Mouse (Mus musculus) activated CD4-positive, CD25-positive, alpha-beta regulatory T cell, adult 4 months (primary cell): ENCODE measurements around the gene Lpo. TPM values are rescaled to one million over a fixed set of nuclear protein-coding genes. Genes with fewer than 3 reads are reported as not detected.

ENCODE experiments used
- ATAC-seq: one replicate; pipeline ENCODE4 v1.8.0; 2017
- polyA plus RNA-seq, 2 experiments: library from polyadenylated mRNA; unstranded; fragments of 100-300 nt; shearing (Covaris generic); gene quantifications; one replicate each; pipeline ENCODE4 v1.2.1; 2017

The Lpo gene
- polyA plus RNA-seq, 2 experiments from 2014 or later, result not detected

DNA sequence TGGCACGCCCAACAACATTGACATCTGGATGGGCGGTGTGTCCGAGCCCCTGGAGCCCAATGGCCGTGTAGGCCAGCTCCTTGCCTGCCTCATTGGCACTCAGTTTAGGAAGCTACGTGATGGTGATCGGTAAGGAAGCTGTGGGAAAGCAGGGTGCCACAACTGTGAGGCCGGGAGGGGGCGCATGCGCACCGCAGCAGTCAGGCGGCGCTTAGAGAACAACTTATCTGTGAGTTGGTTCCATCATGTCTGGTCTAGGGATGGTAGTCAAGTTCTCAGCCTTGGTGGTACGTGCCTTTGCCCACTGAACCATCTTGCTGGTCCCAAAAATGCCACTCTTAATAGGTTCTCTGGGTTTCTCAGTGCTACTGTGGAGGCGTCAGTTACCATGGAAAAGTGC lies 25.5 kb downstream of the Lpo start:
- ATAC-seq, result no peak

DNA sequence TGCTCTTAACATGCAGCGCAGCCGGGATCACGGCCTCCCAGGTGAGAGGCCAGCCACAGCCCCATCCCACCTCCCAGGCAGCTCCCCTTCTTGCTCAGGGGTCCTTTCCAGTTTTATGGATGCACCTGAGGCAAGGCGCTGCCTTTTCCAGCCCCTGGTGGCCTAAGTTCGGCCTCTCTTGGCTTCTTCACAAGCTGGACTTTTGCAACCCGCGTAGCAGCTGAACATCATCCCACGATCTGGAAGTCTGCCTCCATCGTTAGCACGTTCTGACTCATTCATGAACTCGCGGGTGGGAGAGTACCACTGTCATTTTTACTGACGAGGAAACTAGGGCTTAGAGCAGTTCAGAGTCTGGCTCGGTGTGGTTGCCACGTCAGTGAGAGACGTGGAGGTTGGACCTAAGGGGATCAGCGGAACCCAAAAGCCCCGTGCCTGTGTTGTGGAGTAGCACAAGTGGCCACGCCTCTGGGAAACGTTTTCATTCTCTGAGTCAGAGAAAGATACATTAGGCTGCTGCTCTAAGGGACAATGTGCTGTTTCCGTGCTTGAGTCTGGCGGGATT lies 26.3 kb downstream of the Lpo start:
- ATAC-seq, result no peak

DNA sequence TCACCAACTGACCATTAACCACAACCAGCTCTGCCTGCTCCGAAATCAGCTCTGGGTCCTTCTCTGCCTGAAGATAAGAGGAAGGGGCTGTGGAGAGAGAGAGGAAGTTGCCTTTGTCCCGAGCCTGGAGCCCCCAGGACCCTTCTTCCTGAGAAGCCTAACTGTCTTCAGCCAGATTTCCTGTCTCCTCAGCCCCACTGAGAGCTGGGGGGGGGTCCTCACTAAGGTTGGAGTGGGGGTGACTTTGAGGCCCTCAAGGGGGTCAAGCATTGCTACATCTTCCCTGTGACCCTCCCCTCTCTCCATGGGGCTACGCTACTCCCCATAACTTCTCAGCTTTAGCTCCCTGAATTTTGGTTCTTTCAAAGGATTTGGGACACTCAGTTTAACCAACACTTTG lies 34.6 kb downstream of the Lpo start, which contains the start of gene Mpo:
Gene Mpo (plus strand): TSS at position 122 of the 400 bp plus-strand sequence.
- ATAC-seq, result no peak

DNA sequence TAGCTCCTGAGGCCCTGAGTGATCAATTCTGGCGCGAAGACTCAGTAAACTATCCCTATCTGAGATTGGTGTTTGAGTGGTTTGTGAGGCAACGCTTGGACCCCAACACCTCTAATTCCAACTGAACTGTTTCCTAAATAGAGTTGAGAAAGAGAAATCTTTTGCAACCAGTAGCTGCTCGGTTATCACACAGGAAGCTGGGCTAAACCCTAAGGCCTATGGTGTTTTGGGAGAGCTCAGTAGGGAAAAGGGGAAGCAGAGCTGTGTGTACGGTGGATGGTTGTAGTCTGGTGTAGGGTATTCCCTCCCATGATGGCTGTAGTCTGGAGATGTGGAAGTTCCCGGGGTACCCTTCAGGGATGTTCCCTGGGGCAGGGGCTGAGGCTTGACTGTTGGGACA lies 38.0 kb downstream of the Lpo start:
- no peak for ATAC-seq

DNA sequence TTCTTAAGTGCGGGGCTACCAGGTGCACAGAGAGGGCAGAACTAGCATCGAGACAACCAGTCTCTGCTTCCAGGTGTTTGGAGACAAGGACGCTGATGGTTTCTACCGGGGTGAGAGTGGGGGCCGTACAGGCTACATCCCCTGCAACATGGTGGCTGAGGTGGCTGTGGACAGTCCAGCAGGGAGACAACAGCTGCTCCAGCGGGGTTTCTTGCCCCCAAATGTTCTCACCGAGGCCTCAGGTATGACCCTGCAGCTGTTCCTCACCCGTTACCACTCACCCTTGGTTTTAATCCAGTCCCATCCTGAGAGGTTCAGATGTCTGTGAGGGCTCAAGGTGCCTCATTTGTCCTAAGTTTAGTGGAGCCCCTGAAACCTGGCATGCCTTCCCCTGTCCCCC lies 48.0 kb downstream of the Lpo start:
- no peak for ATAC-seq

DNA sequence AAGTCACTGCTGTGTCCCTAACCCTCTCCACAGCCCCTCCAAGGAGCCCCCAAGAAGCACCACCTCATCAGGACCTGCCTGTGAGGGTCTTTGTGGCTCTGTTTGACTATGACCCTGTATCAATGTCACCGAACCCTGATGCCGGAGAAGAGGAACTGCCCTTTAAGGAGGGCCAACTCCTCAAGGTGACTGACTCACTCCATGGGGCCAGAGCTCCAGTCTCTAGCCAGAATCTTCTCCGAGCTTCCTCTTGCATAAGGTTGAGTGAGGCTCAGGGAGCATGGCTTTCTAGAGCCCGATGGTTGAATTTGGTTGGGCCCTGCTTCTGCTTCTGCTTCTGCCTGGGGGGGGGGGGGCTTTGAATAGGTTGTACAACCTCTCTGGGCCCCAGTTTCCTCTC lies 48.7 kb downstream of the Lpo start:
- no peak for ATAC-seq

DNA sequence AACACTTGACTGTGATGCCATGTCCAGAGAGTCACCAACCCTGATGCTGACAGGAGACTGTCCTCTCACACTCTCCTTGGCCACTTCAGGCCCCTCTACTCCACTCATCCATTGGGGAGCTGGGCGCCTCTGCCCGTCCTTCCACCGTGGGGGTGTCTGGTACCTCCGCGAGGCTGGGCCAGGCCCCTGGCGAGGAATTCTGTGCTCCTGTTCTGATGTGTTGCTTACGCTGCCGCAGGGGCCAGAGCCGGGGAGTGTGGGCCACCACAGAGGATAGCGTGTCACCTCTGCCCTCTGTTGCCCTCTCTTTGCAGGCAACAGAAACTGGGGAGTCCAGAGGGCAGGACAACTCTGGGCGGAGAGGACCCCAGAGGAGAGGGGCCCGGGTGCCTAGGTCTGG lies 49.2 kb downstream of the Lpo start:
- ATAC-seq, result no peak

DNA sequence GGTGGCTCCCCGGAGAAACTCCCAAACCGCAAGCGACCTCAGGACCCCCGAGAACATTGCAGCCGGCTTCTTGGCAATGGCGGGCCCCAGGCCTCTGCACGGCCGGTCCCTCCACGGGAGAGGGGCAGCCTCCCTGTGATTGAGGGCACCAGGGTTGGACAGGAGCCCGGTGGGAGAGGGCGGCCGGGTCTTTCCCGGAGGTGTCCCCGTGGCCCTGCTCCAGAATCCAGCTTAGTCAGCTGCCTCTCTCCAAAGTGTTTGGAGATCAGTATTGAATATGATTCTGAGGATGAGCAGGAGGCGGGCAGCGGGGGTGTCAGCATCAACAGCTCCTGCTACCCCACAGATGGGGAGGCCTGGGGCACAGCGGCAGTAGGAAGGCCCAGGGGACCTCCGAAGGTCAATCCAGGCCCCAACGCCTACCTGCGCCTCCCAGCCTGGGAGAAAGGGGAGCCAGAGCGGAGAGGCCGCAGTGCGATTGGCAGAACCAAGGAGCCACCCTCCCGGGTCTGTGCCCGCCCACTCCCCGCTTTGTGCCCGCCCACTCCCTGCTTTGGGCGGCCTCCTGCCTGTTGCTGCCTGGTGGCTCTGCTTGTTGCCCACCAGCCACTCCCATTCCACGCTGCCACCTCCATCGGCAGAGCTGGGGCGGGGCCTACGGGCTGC lies 49.9 kb downstream of the Lpo start:
- no peak for ATAC-seq

DNA sequence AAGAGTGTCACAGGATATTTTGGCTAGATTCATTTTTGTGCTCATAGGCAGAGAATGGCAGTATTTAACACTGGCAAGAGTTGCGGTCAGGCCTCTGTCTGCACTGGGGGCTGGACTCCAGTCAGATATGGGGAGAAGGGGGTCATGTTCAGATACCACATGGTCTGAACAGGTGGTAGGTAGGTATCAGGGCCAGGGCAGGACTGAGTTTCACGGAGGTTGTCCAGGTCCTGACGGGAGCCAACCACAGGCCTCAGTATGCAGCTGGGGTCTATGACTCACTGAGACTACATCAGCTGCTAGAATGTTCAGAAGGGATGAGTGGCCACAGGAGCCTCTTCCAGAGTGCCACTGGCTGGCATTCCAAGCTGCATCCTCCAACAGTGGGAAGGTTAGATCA lies 55.7 kb downstream of the Lpo start:
- ATAC-seq, result no peak

DNA sequence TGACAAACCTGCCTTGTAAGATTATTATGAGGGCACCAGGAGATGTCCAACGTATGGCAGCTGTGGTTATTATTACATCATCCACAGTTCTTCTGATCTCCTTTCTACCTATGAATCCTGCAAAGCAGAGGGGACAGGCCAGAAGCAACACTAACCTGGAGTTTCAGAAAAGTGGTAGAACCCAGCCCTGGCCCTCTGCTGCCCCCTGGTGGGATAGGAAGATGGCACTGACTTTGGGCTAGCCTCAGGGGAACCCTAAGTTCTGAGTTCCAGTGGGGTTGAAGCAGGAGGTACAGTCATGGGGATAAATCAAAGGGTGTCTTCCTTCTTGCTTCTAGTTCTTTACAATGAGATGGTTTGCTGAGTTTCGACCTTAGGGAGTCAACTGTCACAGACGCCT lies 57.1 kb downstream of the Lpo start:
- peak; percentile 57 for ATAC-seq

DNA sequence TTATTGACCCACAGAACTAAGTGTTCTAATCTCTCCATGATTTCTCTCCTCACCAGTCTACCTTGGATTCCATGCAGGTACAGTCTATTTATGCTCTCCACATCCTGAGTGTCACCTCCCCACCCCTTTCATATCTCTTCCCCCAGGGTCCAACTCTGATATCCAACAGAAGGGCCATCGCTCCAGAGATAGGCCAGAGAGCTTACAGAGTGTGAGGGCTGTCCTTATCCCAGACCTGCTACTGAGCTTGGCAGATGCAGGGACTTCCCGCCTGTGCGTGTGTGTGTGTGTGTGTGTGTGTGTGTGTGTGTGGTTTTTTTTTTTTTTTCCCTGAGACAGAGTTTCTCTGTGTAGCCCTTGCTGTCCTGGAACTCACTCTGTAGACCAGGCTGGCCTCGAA lies 59.3 kb downstream of the Lpo start:
- no peak for ATAC-seq

DNA sequence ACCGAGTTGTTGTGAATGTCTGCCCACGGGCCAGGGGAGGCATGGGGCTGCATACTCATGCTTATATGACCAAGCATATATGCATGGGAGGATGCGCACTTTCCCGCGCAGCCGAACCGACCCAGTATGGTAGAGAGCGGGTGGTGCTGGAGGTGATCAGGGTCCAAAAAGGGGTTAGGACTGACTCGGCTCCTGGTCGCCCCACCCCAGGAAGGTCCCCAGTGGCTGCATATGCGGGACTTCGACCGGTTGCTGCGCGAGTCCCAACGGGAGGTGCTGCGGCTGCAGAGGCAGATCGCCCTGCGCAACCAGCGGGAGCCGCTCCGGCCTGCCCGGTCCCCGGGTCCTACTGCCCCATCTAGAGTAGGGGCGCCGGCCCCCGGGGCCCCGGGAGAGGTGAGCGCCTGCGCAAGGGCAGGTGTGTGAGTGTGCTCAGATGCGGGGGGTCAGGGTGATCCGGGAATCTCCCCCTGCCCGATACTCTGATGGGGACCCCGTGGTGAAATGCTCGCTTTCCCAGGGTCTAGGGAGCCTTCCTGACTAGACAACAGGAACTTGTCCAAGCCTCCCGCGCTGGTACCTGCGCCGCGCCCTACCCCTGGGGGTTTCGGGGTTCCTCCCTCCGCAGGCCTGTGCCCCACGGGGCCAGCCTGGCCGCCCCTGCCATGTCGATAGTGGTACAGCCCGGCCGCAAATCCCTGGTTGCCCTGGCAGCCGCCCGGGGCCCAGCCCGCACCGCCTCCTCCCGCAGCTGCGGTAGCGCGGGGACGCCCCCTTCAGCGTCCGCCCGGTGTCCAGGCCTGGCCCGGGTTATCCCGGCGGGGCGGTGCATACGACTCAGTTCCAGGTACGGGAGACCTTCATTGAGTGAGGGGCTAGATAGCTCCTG lies 63.9 kb downstream of the Lpo start:
- no peak for ATAC-seq

DNA sequence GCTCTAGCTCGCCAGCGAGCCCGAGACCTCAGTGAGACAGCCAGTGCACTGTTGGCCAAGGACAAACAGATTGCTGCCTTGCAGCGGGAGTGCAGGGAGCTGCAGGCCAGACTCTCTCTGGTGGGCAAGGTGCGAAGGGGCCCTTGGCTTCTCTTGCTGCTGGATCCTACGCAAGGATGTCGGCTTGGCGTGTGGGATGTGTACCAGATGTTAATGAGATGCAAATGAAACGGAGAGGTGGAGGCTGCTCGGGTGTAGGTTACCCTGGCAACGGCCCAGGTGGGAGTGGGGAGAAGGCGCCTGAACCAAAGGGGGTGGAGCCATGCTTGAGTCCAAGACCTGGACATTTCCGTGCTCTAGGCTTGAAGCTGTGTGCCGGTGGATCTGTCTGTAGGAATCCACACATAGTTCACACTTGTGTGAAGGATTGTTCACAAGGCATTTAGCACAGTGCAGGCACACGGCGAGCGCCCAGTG lies 64.5 kb downstream of the Lpo start:
- no peak for ATAC-seq

DNA sequence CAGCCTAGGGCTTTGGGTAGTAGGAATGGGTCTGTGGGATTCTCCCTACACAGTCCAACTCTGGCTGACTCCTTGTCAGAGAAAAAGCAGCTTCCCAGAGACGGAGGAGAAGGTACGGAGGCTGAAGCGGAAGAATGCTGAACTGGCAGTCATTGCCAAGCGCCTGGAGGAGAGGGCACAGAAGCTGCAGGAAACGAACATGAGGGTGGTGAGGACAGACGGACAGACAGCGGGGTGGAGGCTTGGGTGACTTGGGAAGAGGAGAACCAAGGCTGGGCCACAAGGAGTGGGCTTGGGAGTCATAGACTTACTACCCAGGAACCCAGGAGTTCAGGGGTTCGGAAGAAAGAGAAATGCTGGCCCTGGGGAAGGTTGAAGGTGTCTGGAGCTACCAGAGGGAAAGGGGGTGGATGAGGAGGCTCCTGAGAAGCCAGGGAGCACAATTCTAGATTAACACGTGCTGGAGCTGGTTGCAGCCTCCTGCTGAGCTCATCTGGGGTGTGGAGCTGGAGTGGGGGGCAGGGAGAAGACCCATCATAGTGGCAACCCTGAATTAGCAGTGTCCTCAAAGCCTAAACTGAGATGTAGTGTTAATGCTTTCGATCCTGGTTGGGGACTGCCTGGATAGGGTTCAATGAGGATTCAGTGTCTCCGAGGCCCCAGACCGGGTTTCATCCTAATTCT lies 65.2 kb downstream of the Lpo start:
- ATAC-seq, result no peak

DNA sequence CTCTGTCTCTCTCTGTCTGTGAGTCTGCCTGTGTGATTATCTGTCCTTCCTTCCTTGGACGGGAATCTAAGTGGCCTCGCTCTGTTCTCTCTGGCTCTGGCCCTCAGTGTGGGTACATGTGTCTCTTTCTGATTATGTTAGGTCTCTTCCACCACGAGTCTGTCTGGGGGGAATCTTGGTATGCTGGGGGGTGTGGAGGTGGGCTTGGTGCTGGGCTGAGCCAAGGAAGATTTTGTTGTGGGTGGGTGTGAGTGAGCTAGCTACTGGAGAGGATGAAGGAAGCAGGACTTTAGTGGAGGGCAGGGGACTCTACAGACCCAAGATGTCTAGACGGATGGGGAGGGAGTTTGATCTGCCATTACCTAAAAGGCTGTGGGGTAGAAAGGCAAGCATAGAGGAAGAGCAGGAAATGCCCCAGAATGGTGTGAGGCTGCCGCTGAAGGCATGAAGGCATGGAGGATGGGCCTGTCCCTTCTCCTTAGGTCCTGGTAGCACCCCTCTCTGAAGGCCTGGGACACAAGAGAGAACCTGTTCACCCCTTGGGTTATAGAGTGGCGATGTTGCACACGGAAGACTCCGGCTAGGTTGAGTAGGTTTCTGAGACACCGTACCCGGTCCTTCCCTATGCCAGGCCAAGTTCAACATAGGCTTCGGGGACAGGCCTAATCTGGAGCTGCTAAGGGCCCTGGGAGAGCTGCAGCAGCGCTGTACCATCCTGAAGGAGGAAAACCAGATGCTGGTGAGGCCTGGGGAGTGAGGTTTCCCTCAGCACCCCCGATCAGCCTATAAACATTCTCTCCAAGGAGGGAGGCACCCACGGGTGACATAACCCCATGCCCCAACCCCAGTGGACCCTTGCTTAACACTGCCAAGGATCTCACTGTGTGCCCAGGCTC lies 66.0 kb downstream of the Lpo start:
- no peak for ATAC-seq

DNA sequence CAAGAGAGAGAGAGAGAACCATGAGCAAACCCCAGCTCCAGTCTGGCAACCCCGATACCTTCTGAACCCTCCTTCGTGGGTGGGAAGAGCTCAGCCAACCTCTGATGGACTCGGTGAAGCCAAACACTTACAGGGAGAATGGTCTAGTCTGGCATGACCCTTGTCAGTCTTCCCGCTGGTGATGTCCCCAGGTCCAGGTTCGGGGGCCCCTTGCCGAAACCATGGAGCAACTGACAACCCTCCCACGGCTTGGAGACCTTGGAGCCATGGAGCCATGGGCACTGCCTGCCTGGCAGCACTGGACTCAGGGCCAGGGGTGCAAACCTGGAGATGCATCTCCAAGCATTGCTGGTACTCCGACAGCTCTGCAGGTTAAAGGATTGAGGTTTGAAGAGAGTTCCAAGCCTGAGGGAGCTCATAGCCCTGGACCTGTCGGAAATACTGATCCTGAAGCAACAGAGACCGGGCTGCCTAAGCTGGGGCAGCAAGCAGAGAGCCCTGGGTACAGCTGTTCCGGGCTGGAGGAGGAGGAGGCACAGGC lies 66.8 kb downstream of the Lpo start:
- no peak for ATAC-seq

DNA sequence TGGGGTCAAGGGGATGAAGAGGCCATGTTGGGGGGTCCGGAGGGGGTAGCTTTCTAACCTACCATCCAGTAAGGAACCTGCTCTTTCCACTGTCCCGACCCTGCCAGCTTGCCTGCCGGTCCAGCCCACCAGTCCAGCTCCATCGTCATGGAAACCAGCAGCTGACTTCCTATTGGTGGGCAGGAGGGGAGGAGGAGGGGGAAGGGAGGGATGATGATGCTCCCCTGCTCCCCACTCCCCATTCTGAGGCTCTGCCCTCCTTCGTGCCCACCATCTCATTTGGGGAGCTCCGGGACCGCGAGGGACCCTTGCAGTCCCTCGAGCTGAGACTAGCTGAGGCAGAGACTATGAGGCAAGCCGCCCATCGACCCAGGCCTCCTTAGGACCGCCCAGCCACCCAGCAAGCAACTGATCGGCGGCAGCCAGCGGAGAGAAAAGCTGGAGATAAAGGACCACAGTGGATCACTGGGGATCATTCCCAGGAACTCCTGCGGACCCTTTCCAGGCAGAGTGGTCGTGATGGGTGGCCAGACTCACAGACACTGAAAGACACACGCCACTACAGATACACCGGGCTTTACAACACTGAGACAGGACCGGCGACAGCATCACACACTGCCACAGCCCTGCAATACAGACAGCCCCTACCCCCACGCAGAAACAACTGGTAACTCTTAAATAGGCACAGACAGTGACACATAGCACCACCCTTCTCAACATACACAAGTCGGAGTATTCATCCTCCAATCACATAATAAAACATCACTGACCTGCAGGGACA lies 67.6 kb downstream of the Lpo start, which contains the start of gene Tspoap1:
Gene Tspoap1 (plus strand): TSS at position 241 of the 781 bp plus-strand sequence.
- ATAC-seq, result no peak

DNA sequence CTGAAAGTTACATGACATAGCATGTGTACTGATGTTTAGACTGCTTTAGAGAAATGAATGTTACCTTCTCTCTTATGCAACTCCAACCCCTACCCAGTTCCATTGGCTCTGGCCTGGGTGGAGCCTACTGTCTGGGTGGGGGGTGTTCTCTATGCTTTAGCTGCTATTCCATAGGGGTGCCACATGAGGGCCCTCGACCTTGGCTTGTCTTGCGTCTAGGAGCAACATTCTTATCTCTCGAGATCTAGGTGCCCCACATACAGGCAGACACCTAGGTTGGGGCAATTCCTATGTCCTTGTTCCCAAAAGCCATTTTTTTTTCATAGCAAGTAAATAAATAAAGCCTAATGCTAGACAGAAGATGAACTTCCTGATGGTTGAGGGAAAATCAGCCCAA lies 68.5 kb downstream of the Lpo start:
- peak; percentile 8 for ATAC-seq

DNA sequence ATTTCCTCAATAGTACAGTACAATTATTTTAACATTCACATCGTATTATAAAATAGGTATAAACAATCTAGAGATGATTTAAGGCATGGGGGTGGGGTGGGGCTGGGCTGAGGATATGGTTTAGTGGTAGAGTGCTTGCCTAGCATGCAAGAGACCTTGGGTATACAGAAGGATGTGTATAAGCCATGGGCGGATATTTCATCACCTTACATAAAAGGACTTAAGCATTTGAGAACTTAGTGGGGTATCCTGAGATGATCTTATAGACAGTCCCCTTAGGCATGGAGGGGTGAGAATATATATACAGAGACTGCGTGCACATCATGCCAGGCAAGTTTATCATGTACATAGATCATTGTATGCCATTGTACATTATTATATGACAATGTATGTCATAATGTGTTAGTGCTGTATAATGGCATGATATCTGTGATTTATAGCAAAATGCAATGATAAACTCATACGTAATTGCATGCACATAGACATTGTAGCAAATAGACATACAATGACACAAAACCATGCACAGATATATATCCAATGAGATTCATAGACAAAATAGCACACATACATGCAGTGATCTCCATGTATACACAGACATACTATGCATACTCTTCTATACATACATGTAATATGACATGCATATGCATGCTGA lies 69.0 kb downstream of the Lpo start:
- ATAC-seq, result no peak
